Mouse (Mus musculus): ENCODE data around the gene Braf. TPM values are rescaled to one million over a fixed set of nuclear protein-coding genes. Genes with fewer than 3 reads are reported as not detected.

Gene Braf
- total RNA-seq, 1 experiment: 51.5 TPM

DNA sequence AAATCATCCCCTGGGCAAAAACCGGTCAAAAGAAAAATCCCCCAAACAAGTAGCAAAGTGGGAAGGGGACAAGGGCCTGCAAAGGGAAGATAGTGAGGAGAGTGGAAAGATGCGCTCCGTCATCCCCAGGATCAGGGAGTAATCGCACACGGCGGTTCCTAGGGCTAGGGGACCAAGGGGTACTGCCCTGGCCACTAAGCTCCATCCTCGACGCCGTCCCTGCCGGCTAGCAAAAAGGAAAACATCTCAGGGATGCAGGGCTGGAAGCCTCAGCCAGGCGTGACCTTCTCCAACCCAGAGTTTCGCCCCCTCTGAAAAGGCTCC lies 759 bp downstream of the Braf start:
- TF ChIP-seq MAFK (IDR thresholded peaks at IDR 0.05; ENCODE audit: insufficient read depth, low read depth, low read length) (no peak), ZNF384 (IDR thresholded peaks at IDR 0.05; ENCODE audit: low read depth, low read length) (no peak), CHD2 (IDR thresholded peaks at IDR 0.05; ENCODE audit: low read depth, low read length) (no peak), HCFC1 (IDR thresholded peaks at IDR 0.05; ENCODE audit: borderline replicate concordance, insufficient read depth, low read length) (no peak), ZC3H11A (IDR thresholded peaks at IDR 0.05; ENCODE audit: borderline replicate concordance, low read depth, low read length) (no peak)
- peak overlapping the region; percentile 94 for H3K9ac ChIP-seq (ENCODE audit: insufficient read depth, low read depth, low read length, poor library complexity, severe bottlenecking)
- in situ Hi-C loops (cut with MboI; ENCODE audit: low sequenced_read_pairs in 2 of 2, unreplicated experiment in 2 of 2): no loop called here
- no peaks in the 10 kb centered on the region for H3K36me3 ChIP-seq (ENCODE audit: control insufficient read depth, insufficient read depth, low read length, poor library complexity, severe bottlenecking)
- peak overlapping the region; percentile 97 for H3K4me3 ChIP-seq (ENCODE audit: insufficient read depth in 1 of 2, low read depth in 1 of 2, low read length in 2 of 2, poor library complexity in 1 of 2, severe bottlenecking in 1 of 2)
- no peaks in the 10 kb centered on the region for H3K9me3 ChIP-seq (ENCODE audit: control insufficient read depth, insufficient read depth, low read depth, low read length)
- no peak for DNase-seq (ENCODE audit: low read depth, low spot score)
- peak overlapping the region; percentile 56 for H3K27ac ChIP-seq (ENCODE audit: insufficient read depth, low read depth, low read length, poor library complexity, severe bottlenecking)
- H3K4me1 ChIP-seq (ENCODE audit: control insufficient read depth in 2 of 2, insufficient read depth in 2 of 2, low read length in 2 of 2, poor library complexity in 1 of 2): peaks cover 0 to 7% of the 10 kb centered on the region in 2 experiments; a peak in 3 of 4 replicates

DNA sequence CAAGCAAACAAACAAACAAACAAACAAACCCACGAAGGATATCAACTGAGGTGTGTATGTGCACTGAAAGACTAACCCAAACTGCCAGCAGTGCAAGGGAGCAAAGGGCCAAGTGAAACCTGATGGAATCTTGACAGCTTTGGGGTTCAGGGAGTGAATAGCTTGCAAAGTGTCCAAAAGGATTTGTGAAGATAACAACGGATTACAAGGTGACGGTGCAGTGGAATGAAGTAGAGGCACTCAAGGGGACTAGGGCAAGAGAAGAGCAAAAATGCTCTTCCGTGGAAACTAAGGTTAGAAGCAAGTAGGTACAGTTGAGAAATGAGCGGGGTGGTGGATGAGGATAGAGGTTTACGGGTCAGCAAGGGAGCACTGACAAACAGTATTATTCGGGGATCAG lies 1.2 kb downstream of the Braf start:
- H3K9ac ChIP-seq (ENCODE audit: insufficient read depth, low read depth, low read length, poor library complexity, severe bottlenecking): peak overlapping the region; percentile 94; the same call in 1 of the 2 replicates
- DNase-seq (ENCODE audit: low read depth, low spot score): no peak
- no peak for TF ChIP-seq CHD2 (IDR thresholded peaks at IDR 0.05; ENCODE audit: low read depth, low read length)
- no peak for TF ChIP-seq HCFC1 (IDR thresholded peaks at IDR 0.05; ENCODE audit: borderline replicate concordance, insufficient read depth, low read length)
- no peak for TF ChIP-seq ZNF384 (IDR thresholded peaks at IDR 0.05; ENCODE audit: low read depth, low read length)
- TF ChIP-seq MAFK (IDR thresholded peaks at IDR 0.05; ENCODE audit: insufficient read depth, low read depth, low read length): no peak
- H3K36me3 ChIP-seq (ENCODE audit: control insufficient read depth, insufficient read depth, low read length, poor library complexity, severe bottlenecking): no peaks in the 10 kb centered on the region
- in situ Hi-C loops (cut with MboI; ENCODE audit: low sequenced_read_pairs in 2 of 2, unreplicated experiment in 2 of 2): no loop called here
- H3K4me3 ChIP-seq (ENCODE audit: insufficient read depth in 1 of 2, low read depth in 1 of 2, low read length in 2 of 2, poor library complexity in 1 of 2, severe bottlenecking in 1 of 2): peak overlapping the region; percentile 97
- H3K9me3 ChIP-seq (ENCODE audit: control insufficient read depth, insufficient read depth, low read depth, low read length): no peaks in the 10 kb centered on the region
- no peak overlapping the region for H3K27ac ChIP-seq (ENCODE audit: insufficient read depth, low read depth, low read length, poor library complexity, severe bottlenecking)
- H3K4me1 ChIP-seq (ENCODE audit: control insufficient read depth in 2 of 2, insufficient read depth in 2 of 2, low read length in 2 of 2, poor library complexity in 1 of 2): peaks cover 0 to 7% of the 10 kb centered on the region in 2 experiments; a peak in 3 of 4 replicates

DNA sequence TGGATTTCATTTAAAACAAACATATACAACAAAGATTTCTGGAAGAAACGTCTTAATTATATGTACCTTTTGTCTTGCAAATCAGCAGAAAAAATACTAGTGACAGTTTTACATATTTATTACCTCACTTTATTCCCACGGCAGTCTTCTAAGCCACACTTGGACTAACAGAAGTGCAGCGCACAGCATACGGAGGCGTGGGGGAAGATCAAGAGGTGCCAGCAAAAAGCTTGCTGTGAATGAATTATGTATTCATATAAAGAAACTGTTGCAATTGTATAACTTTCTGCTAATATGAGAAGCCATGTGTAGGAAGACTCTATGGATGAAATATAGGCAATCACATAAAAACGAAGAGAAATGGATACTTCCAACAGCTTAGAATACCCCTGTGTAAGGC lies 6.7 kb downstream of the Braf start:
- no peak for TF ChIP-seq ZC3H11A (IDR thresholded peaks at IDR 0.05; ENCODE audit: borderline replicate concordance, low read depth, low read length)
- TF ChIP-seq ZNF384 (IDR thresholded peaks at IDR 0.05; ENCODE audit: low read depth, low read length): no peak
- no peak for TF ChIP-seq CHD2 (IDR thresholded peaks at IDR 0.05; ENCODE audit: low read depth, low read length)
- TF ChIP-seq MAFK (IDR thresholded peaks at IDR 0.05; ENCODE audit: insufficient read depth, low read depth, low read length): no peak
- Histone ChIP-seq H3K4me1 (ENCODE audit: control insufficient read depth in 2 of 2, insufficient read depth in 2 of 2, low read length in 2 of 2, poor library complexity in 1 of 2) (peaks cover 0 to 3% of the 10 kb centered on the region in 2 experiments; a peak in 2 of 4 replicates), H3K9ac (ENCODE audit: insufficient read depth, low read depth, low read length, poor library complexity, severe bottlenecking) (no peak overlapping the region), H3K9me3 (ENCODE audit: control insufficient read depth, insufficient read depth, low read depth, low read length) (no peaks in the 10 kb centered on the region), H3K4me3 (ENCODE audit: insufficient read depth in 1 of 2, low read depth in 1 of 2, low read length in 2 of 2, poor library complexity in 1 of 2, severe bottlenecking in 1 of 2) (no peak overlapping the region), H3K27ac (ENCODE audit: insufficient read depth, low read depth, low read length, poor library complexity, severe bottlenecking) (no peak overlapping the region), H3K36me3 (ENCODE audit: control insufficient read depth, insufficient read depth, low read length, poor library complexity, severe bottlenecking) (no peaks in the 10 kb centered on the region)
- in situ Hi-C loops (cut with MboI; ENCODE audit: low sequenced_read_pairs in 2 of 2, unreplicated experiment in 2 of 2): no loop called here
- no peak for DNase-seq (ENCODE audit: low read depth, low spot score)

- TF ChIP-seq ZC3H11A (IDR thresholded peaks at IDR 0.05; ENCODE audit: borderline replicate concordance, low read depth, low read length) (no peak), ZNF384 (IDR thresholded peaks at IDR 0.05; ENCODE audit: low read depth, low read length) (no peak), HCFC1 (IDR thresholded peaks at IDR 0.05; ENCODE audit: borderline replicate concordance, insufficient read depth, low read length) (no peak), CHD2 (IDR thresholded peaks at IDR 0.05; ENCODE audit: low read depth, low read length) (no peak), MAFK (IDR thresholded peaks at IDR 0.05; ENCODE audit: insufficient read depth, low read depth, low read length) (no peak)
- Histone ChIP-seq H3K4me3 (ENCODE audit: insufficient read depth in 1 of 2, low read depth in 1 of 2, low read length in 2 of 2, poor library complexity in 1 of 2, severe bottlenecking in 1 of 2) (no peak overlapping the region), H3K9ac (ENCODE audit: insufficient read depth, low read depth, low read length, poor library complexity, severe bottlenecking) (no peak overlapping the region), H3K27ac (ENCODE audit: insufficient read depth, low read depth, low read length, poor library complexity, severe bottlenecking) (no peak overlapping the region), H3K4me1 (ENCODE audit: control insufficient read depth in 2 of 2, insufficient read depth in 2 of 2, low read length in 2 of 2, poor library complexity in 1 of 2) (no peaks in the 10 kb centered on the region), H3K36me3 (ENCODE audit: control insufficient read depth, insufficient read depth, low read length, poor library complexity, severe bottlenecking) (no peaks in the 10 kb centered on the region), H3K9me3 (ENCODE audit: control insufficient read depth, insufficient read depth, low read depth, low read length) (no peaks in the 10 kb centered on the region)
- in situ Hi-C loops (cut with MboI; ENCODE audit: low sequenced_read_pairs in 2 of 2, unreplicated experiment in 2 of 2): no loop called here
- no peak for DNase-seq (ENCODE audit: low read depth, low spot score)
These were observed 8.2 kb downstream of the Braf start for GRCm38 (mm10) chr6:39717049-39717448.

DNA sequence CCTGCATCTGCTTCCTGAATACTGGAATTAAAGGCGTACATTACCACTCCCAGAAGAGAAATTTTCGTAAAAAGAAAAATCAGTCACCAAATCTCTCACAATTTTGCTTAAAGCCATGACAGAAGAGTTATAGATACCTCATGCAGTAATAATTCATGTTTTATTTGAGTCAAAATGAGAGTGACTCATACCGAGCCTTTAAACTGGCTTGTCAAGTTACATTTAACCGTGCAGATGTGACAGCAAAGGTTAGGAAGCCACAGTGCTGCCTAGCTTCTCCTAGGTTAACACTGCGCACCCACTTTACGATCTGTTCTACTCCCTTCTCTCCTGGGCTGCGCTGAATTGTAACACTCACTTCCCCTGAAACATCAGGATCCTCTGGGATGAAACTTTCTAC lies 10.9 kb downstream of the Braf start:
- TF ChIP-seq CHD2 (IDR thresholded peaks at IDR 0.05; ENCODE audit: low read depth, low read length) (no peak), MAFK (IDR thresholded peaks at IDR 0.05; ENCODE audit: insufficient read depth, low read depth, low read length) (no peak), ZNF384 (IDR thresholded peaks at IDR 0.05; ENCODE audit: low read depth, low read length) (no peak), ZC3H11A (IDR thresholded peaks at IDR 0.05; ENCODE audit: borderline replicate concordance, low read depth, low read length) (no peak), HCFC1 (IDR thresholded peaks at IDR 0.05; ENCODE audit: borderline replicate concordance, insufficient read depth, low read length) (no peak)
- in situ Hi-C loops (cut with MboI; ENCODE audit: low sequenced_read_pairs in 2 of 2, unreplicated experiment in 2 of 2): no loop called here
- Histone ChIP-seq H3K4me1 (ENCODE audit: control insufficient read depth in 2 of 2, insufficient read depth in 2 of 2, low read length in 2 of 2, poor library complexity in 1 of 2) (no peaks in the 10 kb centered on the region), H3K9me3 (ENCODE audit: control insufficient read depth, insufficient read depth, low read depth, low read length) (no peaks in the 10 kb centered on the region), H3K9ac (ENCODE audit: insufficient read depth, low read depth, low read length, poor library complexity, severe bottlenecking) (no peak overlapping the region), H3K4me3 (ENCODE audit: insufficient read depth in 1 of 2, low read depth in 1 of 2, low read length in 2 of 2, poor library complexity in 1 of 2, severe bottlenecking in 1 of 2) (no peak overlapping the region), H3K27ac (ENCODE audit: insufficient read depth, low read depth, low read length, poor library complexity, severe bottlenecking) (no peak overlapping the region), H3K36me3 (ENCODE audit: control insufficient read depth, insufficient read depth, low read length, poor library complexity, severe bottlenecking) (no peaks in the 10 kb centered on the region)
- no peak for DNase-seq (ENCODE audit: low read depth, low spot score)

All from ES-E14 (cell line).